Mouse (Mus musculus): ENCODE results near the gene Endou. TPM values are rescaled to one million over a fixed set of nuclear protein-coding genes. Genes with fewer than 3 reads are reported as not detected.

Endou gene
- total RNA-seq (2022) = under 1 TPM; 0.19 to 0.49 (median 0.31) TPM

GRCm38 (mm10) chr15:97731111-97731510 is at the start of gene Endou:
TSS of gene Endou (minus strand) at chr15:97731339.
- no peak for DNase-seq (ENCODE audit: low spot score in 2 of 2)

DNA sequence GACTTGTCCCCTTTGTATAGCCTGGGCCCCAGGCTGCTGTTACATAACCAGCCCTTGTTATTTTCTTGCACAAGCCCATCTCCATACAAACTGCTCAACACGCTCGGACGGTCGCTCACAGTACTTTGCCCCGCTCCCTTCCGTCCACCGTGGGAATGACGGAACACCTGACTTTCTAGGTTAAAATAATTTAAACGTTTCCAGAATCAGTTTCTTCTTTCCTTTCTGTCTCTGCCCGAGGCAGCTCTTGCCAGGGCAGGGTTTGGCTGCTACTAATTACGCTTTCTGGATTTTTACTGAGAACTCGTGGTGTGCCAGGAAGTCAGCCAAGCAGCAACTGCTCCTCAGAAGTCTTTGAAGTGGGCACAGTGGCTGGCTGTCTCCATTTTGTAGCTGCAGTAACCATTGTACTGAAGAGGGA is 49.5 kb upstream of the Endou start:
- no peak for DNase-seq (ENCODE audit: low spot score in 2 of 2)

DNA sequence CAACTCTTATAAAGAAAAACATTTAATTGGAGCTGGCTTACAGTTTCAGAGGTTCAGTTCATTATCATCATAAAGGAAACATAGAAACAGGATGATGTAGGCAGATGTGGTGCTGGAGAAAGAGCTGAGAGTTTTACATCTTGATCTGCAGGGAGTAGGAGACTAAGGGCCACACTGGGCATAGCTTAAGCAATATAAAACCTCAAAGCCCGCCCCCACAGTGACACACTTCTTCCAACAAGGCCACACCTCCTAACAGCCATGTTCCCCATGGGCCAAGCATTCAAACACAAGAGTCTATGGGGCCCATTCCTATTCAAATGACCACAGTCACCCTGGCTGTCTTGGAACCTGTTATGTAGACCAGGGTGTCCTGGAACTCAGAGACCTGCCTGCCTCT is 48.4 kb upstream of the Endou start:
- DNase-seq (ENCODE audit: low spot score in 2 of 2) = no peak

- no peak for DNase-seq (ENCODE audit: low spot score in 2 of 2)
Measured at GRCm38 (mm10) chr15:97778311-97779098, 47.4 kb upstream of the Endou start, which contains the start of gene Slc48a1. TSS of gene Slc48a1 (plus strand) at chr15:97778520.

DNA sequence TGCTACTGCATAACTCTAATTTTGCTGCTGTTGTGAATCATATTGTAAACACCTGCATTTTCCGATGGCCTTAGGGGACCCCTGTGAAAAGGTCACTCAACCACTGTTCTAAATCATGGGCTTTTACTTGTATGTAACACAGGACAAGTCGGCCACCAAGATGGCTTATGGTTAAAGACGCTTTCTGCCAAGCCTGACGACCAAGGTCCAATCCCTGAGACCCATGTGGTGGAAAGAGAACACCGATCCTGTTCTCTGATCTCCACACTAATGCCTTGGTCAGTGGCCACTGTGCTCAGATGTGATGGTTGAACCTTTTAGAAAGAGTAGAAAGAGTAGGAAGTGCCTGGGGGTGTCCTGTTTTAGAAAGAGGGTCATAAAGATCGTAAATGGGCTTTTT is 45.8 kb upstream of the Endou start:
- DNase-seq (ENCODE audit: low spot score in 2 of 2) = no peak

DNA sequence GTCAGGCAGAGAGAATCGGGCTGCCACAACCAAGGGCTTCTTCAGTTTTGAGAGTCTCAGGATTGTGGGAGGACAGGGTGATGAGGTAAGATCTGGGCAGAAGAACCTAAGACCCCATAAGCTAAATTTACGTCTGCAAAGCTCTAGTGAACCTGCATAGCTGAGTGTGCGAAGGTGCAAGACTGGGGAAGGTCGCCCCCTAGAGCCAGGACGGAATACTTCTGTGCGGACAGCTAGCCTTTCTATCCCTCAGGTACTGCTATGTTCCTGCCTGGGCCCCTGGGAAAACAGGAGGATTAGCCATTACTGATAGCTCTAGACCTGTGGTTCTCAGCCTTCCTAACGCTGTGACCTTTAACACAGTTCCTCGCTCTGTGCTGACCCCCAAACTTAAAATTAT is 45.4 kb upstream of the Endou start:
- peak in 1 of 2 experiments; percentile 61 for DNase-seq (ENCODE audit: low spot score in 2 of 2)

DNA sequence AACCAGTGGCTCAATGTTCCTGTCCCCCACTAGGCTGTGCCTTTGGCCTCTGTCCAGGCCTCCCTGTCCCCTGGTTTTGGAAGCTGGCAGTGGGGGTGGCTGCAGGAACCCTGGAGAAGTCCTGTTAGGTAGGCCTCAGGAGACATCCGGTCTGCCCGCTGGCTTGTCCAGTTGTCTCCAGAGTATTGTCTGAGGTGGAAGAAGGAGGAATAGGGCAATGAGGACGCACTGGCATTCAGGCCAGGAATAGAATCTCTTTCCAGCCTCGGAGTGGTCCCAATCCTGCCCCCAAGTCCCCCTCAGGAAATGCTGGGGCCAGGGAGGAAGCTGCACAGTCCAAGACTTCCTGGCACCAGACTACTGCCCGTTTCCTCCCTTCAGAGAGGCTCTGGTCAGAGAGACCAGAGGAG is 42.8 kb upstream of the Endou start:
- no peak for DNase-seq (ENCODE audit: low spot score in 2 of 2)

DNA sequence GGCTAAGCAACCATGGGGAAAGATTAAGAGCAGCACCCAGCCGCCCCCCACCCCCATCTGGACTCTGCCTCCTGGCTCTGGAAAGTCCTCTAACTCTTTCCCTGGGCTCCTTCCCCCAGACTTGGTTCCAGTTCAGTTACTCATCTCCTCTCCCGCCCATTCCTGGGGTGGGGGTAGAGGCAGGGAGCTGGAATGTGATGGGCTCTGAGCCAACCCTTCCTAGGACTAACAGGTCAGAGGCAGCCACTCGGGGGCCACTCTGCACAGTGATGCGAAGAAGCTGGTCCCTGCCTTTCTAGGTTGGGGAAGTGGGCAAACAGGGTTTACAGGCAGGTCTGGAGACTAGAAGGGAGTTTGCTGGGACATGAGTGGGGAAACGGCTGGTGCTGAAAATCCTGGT is 42.0 kb upstream of the Endou start:
- DNase-seq (ENCODE audit: low spot score in 2 of 2) = peak in 1 of 2 experiments; percentile 57

GRCm38 (mm10) chr15:97770280-97770679 is 39.1 kb upstream of the Endou start:
- DNase-seq (ENCODE audit: low spot score in 2 of 2) = no peak

DNA sequence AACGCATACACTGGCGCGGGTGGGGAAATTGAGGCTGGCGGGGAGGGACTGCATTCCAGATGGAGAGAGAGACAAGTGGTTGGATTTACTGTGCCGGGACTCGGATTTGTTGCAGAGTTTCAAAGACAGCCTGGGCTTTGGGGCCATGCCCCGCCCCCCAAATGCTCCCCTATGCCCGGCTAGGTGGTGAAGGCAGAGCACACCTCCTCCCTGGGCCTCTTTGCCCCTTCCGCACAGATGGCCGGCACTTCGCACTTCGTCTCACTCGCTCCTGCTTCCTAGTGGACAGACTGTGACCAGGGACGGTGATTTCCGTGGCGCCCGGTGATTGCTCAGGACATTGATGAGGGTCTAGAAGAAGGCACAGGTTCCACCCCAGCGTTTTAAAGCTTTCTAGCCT is 37.1 kb upstream of the Endou start:
- no peak for DNase-seq (ENCODE audit: low spot score in 2 of 2)

DNA sequence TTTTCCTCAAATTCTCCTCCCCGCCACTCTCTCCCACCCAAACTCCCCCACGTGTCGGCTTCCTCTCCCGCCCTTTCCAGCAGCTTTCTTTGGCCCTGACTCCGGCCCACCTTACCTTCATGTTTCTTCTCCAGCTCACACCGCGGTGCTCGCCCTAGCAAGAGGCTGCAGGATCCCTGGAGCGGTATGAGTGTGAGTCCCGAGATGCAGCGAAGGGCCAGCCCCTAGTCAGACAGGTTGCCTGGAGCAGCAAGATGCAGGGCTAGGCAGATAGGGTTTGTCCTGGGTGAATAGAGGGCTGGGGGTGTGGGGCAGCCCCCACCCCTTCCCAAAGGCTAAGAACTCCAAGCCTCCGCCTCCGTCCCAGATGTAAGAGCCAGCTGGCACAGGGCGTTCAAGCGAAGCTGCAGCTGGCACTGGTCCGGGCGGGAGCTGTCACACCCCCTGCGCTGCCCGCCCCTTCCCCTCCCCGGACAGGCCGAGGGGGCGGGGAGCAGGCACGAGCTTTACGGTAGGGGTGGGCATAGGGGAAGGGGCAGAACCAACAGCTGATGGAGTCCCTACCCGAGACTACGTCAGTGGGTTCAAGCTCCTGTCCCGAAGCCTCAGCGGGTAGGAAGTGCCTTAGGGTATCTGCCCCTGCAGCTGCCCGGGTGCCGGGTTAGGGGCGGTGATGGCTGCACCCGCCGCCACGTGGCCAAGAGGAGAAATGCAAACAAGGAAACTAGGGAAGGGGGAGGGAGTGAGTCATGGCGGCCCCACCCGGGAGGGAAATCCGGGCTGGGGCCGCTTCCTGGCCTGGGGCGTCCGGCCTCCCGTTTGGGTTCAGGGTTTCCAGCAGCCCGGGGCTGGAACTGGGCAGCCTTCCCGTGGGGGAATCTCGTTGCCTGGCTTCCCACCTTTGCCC is 36.4 kb upstream of the Endou start, which contains the start of gene Rapgef3:
Gene Rapgef3 (minus strand): TSS at position 693 of the 907 bp plus-strand sequence.
- DNase-seq (ENCODE audit: low spot score in 2 of 2) = peak; percentile 69 to 73

- no peak for DNase-seq (ENCODE audit: low spot score in 2 of 2)
Measured at GRCm38 (mm10) chr15:97766594-97767279, 35.6 kb upstream of the Endou start.

GRCm38 (mm10) chr15:97766194-97766593 is 35.1 kb upstream of the Endou start:
- DNase-seq (ENCODE audit: low spot score in 2 of 2) = no peak

DNA sequence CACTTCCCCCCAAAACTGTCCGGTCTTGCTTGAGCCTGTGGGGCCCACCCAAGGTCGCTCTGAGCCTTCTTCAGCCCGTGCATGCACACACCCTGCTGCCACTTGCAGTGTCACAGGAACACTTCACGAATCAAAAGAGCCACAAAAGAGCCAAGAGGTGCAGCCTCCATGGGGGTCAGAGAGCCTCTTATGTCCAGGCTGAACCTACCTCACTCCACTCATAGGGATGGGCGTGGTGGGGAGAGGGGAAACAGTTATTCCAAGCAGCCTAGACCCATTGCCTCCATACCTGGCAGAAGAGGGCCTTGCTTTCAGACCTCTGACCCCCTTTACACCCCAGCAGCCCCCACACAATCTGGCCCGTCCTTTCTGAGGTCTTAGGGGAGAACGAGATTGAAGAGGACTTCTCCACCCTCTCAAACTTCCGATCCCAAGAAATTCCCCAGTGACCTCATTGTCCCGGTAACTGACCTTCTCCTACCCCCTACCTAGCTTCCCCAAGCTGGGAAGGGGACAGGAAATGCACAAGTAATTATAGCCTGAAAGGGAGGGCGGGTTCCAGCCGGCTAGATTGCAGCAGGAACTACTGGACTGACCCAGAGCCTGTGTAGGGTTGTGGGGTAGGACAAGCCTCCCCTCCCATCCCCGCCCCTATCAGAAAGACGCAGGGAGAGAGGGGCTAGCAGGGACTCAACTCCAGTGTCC is 34.1 kb upstream of the Endou start:
- DNase-seq (ENCODE audit: low spot score in 2 of 2) = no peak

- no peak for DNase-seq (ENCODE audit: low spot score in 2 of 2)
Measured at GRCm38 (mm10) chr15:97764532-97764931, 33.4 kb upstream of the Endou start.

- no peak for DNase-seq (ENCODE audit: low spot score in 2 of 2)
Measured at GRCm38 (mm10) chr15:97763256-97764049, 32.3 kb upstream of the Endou start.

DNA sequence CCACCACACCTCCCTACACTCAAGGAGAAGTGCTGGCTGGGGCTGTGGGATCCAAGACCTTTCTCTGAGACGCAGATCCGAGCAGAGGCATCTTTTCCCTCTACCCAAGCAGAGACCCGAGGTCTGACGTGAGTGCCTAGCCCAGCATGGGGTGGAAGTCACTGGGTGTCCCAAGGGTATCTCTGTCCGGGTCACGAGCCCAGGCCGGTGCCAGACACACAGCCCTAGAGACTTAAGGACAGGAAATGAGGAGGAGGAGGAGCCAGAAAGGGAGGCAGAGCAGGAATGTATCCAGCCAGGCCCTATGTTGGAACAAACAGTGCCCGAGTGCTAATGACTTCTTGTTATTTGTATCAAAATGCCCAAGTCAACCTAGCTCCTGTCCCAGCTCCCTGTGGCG is 31.6 kb upstream of the Endou start:
- peak in 1 of 2 experiments; percentile 48 for DNase-seq (ENCODE audit: low spot score in 2 of 2)

GRCm38 (mm10) chr15:97761438-97761837 is 30.3 kb upstream of the Endou start:
- DNase-seq (ENCODE audit: low spot score in 2 of 2) = no peak

DNA sequence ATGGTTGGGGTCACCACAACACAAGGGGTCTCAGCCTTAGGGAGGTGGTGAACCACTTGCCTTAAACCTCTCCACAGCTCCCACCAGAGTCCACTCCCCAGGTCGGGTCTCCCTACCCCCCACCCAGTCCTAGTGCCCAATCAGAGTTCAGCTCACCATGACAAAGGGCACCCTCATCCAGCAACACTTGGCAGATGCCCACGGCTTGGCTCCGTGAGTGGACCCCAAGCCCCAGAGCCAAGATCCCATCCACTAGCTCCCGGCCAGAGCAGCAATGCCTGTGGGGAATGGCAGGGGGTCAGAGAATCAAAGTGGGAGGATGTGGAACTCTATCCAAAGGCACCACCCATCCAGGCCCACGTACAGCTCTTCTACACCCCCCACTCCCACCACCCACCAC is 29.8 kb upstream of the Endou start:
- DNase-seq (ENCODE audit: low spot score in 2 of 2) = no peak

DNA sequence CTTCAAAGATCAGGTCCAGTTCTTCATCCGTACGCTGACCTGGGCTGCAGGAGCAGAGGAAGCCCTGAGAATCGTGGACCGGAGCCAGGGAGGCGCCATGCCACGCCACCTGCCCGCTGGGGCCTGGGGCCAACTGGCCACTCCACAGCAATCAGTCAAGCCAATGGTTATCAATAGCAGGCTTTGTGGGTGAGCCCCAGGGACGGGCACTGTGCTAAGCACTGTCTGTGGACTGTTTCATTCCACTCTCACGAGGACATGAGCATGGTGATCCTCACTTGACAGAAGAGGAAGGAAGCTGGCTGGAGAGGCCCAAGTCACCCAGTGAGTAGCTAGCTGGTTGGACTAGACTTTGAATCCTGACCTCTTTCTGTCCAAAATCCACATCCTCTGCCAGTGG is 28.9 kb upstream of the Endou start:
- no peak for DNase-seq (ENCODE audit: low spot score in 2 of 2)
